10 mouse cellular contexts compared by ENCODE assay signal in genomic region chr10:14450073-14450472, GRCm38 (mm10).
DNase-seq lines count a peak whose midpoint lies in the region; ATAC-seq and TF ChIP-seq lines count a peak whose summit lies in the region.
"Had no signal": no experiment of that assay in that cellular context is flagged by ENCODE, and none has a peak within 500 bp of the region (broad histone marks: within the 10 kb centered on the region; RNA-seq: fewer than 3 reads in every experiment).

No protein-coding gene starts in this region.

- no peak for ATAC-seq in liver, embryonic 11.5 days (replicated peaks; ENCODE audit: low FRiP score)
- ATAC-seq in heart, embryonic 12.5 days (ENCODE audit: insufficient number of reproducible peaks, low FRiP score), result no peak

- H3K27me3 ChIP-seq in liver, embryonic 11.5 days (replicated peaks; ENCODE audit: control insufficient read depth, insufficient read depth, low read length), result no peaks in the 10 kb centered on the region
- no peaks in the 10 kb centered on the region for H3K27me3 ChIP-seq in ES-Bruce4 (ENCODE audit: control insufficient read depth, insufficient read depth, low read length, poor library complexity, severe bottlenecking)
- H3K27me3 ChIP-seq in heart, embryonic 12.5 days (replicated peaks), result no peaks in the 10 kb centered on the region
- H3K27me3 ChIP-seq: embryonic facial prominence, embryonic 12.5 days; heart, embryonic 13.5 days; neural tube, embryonic 13.5 days had no signal

- peak; percentile 89 for TF ChIP-seq CTCF in ES-Bruce4 (IDR thresholded peaks at IDR 0.05; ENCODE audit: low read depth, low read length)
- TF ChIP-seq CTCF in bone marrow, adult 2 months (IDR thresholded peaks at IDR 0.05; ENCODE audit: control insufficient read depth, insufficient read depth, low read length), result peak; percentile 69

- no peaks in the 10 kb centered on the region for H3K4me1 ChIP-seq in liver, embryonic 11.5 days (replicated peaks; ENCODE audit: control insufficient read depth, insufficient read depth, low read length)
- no peaks in the 10 kb centered on the region for H3K4me1 ChIP-seq in ES-Bruce4 (ENCODE audit: control insufficient read depth, insufficient read depth, low read length)
- no peaks in the 10 kb centered on the region for H3K4me1 ChIP-seq in bone marrow, adult 2 months (ENCODE audit: control insufficient read depth, insufficient read depth, low read length)
- no peaks in the 10 kb centered on the region for H3K4me1 ChIP-seq in heart, embryonic 12.5 days (replicated peaks)
- H3K4me1 ChIP-seq: embryonic facial prominence, embryonic 12.5 days; heart, embryonic 13.5 days; neural tube, embryonic 13.5 days had no signal

- no peak overlapping the region for H3K9ac ChIP-seq in liver, embryonic 11.5 days (ENCODE audit: low read depth, low read length)
- H3K9ac ChIP-seq in ES-Bruce4 (ENCODE audit: low read depth, poor library complexity, severe bottlenecking), result no peak overlapping the region
- H3K9ac ChIP-seq in heart, embryonic 12.5 days, result no peak overlapping the region
- H3K9ac ChIP-seq: embryonic facial prominence, embryonic 12.5 days; heart, embryonic 13.5 days; neural tube, embryonic 13.5 days had no signal

- H3K4me2 ChIP-seq in liver, embryonic 11.5 days, result no peak overlapping the region
- H3K4me2 ChIP-seq in heart, embryonic 12.5 days, result no peak overlapping the region
- H3K4me2 ChIP-seq: embryonic facial prominence, embryonic 12.5 days; heart, embryonic 13.5 days; neural tube, embryonic 13.5 days had no signal

- no peak for TF ChIP-seq POLR2A in ES-Bruce4 (IDR thresholded peaks at IDR 0.05; ENCODE audit: insufficient read depth, low read length)
- TF ChIP-seq POLR2A in bone marrow, adult 2 months (IDR thresholded peaks at IDR 0.05; ENCODE audit: borderline replicate concordance, control insufficient read depth, low read depth, low read length), result no peak

- no peaks in the 10 kb centered on the region for H3K9me3 ChIP-seq in liver, embryonic 11.5 days (ENCODE audit: control insufficient read depth, low read length)
- no peaks in the 10 kb centered on the region for H3K9me3 ChIP-seq in ES-Bruce4 (replicated peaks; ENCODE audit: control insufficient read depth, insufficient read depth, low read length, poor library complexity, severe bottlenecking)
- H3K9me3 ChIP-seq in heart, embryonic 12.5 days (replicated peaks), result no peaks in the 10 kb centered on the region
- H3K9me3 ChIP-seq: embryonic facial prominence, embryonic 12.5 days; heart, embryonic 13.5 days; neural tube, embryonic 13.5 days had no signal

- H3K4me3 ChIP-seq in liver, embryonic 11.5 days (ENCODE audit: low read depth, low read length), result no peak overlapping the region
- no peak overlapping the region for H3K4me3 ChIP-seq in ES-Bruce4 (ENCODE audit: low read depth, low read length)
- H3K4me3 ChIP-seq in bone marrow, adult 2 months (replicated peaks; ENCODE audit: control insufficient read depth, low read depth, low read length), result no peak overlapping the region
- no peak overlapping the region for H3K4me3 ChIP-seq in heart, embryonic 12.5 days
- H3K4me3 ChIP-seq: embryonic facial prominence, embryonic 12.5 days; heart, embryonic 13.5 days; neural tube, embryonic 13.5 days had no signal

- H3K36me3 ChIP-seq in liver, embryonic 11.5 days (ENCODE audit: control insufficient read depth, insufficient read depth, low read length), result no peaks in the 10 kb centered on the region
- H3K36me3 ChIP-seq in ES-Bruce4 (ENCODE audit: control insufficient read depth, insufficient read depth, low read length, poor library complexity, severe bottlenecking), result no peaks in the 10 kb centered on the region
- peaks cover 6% of the 10 kb centered on the region; the same call in 1 of the 2 replicates for H3K36me3 ChIP-seq in heart, embryonic 12.5 days
- H3K36me3 ChIP-seq: embryonic facial prominence, embryonic 12.5 days; neural tube, embryonic 13.5 days had no signal

- WGBS in liver, embryonic 11.5 days, result 63% methylated on average over 7 of the region's 7 CpGs
- 81% methylated on average over 7 of the region's 7 CpGs for WGBS in bone marrow, adult 2 months
- 76% methylated on average over 7 of the region's 7 CpGs for WGBS in heart, embryonic 12.5 days

- H3K27ac ChIP-seq in liver, embryonic 11.5 days (ENCODE audit: low read depth, low read length), result no peak overlapping the region
- no peak overlapping the region for H3K27ac ChIP-seq in ES-Bruce4 (ENCODE audit: insufficient read depth, low read length)
- no peak overlapping the region for H3K27ac ChIP-seq in bone marrow, adult 2 months (ENCODE audit: control insufficient read depth, insufficient read depth, low read depth, low read length, poor library complexity)
- H3K27ac ChIP-seq in heart, embryonic 12.5 days (ENCODE audit: poor library complexity, severe bottlenecking), result no peak overlapping the region
- H3K27ac ChIP-seq: embryonic facial prominence, embryonic 12.5 days; heart, embryonic 13.5 days; neural tube, embryonic 13.5 days had no signal

- peak; percentile 50 for DNase-seq in liver
- no peak for DNase-seq in liver, embryonic 11.5 days (ENCODE audit: low spot score)
- peak; percentile 6 for DNase-seq in retina, postnatal 1 day
- no peak for DNase-seq in gastrocnemius, postnatal 4 days (ENCODE audit: low spot score in 2 of 2)

- no peak for TF ChIP-seq EP300 in ES-Bruce4 (IDR thresholded peaks at IDR 0.05; ENCODE audit: insufficient read depth, low read depth, low read length)

Comparison
In these comparisons a context has a peak if more than half of its experiments do, and no peak if none do; other contexts are left out.
1. DNase-seq: peak in liver (single experiment) and retina, postnatal 1 day (single experiment); none in liver, embryonic 11.5 days (single experiment) and gastrocnemius, postnatal 4 days (0 of 2).